Mouse (Mus musculus) liver, embryonic 12.5 days (tissue): ENCODE measurements around the gene Sema7a. TPM values are rescaled to one million over a fixed set of nuclear protein-coding genes. Genes with fewer than 3 reads are reported as not detected.

Source experiments
- ATAC-seq: fragments of 200-750 bp; cut with Nextera tagmentation; 2 replicates; pipeline ENCODE4 v1.8.0; 2017; ENCODE audit warnings: moderate number of reproducible peaks, mild to moderate bottlenecking, moderate library complexity
- H3K27ac ChIP-seq: fragments of 300-500 bp; sonication (generic); 2 replicates; pipeline ENCODE4 v1.5.1; 2016; ENCODE audit warnings: mild to moderate bottlenecking
- H3K27me3 ChIP-seq: fragments of 300-500 bp; sonication (generic); replicated peaks from 2 replicates; pipeline ENCODE4 v1.6.1; 2016; ENCODE audit warnings: mild to moderate bottlenecking, moderate library complexity
- H3K36me3 ChIP-seq: fragments of 300-500 bp; sonication (generic); 2 replicates; pipeline ENCODE4 v1.6.1; 2016; ENCODE audit warnings: mild to moderate bottlenecking, moderate library complexity
- H3K4me1 ChIP-seq: fragments of 300-500 bp; sonication (generic); 2 replicates; pipeline ENCODE4 v1.6.1; 2016
- H3K4me2 ChIP-seq: fragments of 300-500 bp; sonication (generic); 2 replicates; pipeline ENCODE4 v1.6.1; 2016; ENCODE audit warnings: mild to moderate bottlenecking, moderate library complexity
- H3K4me3 ChIP-seq: fragments of 300-500 bp; sonication (generic); 2 replicates; pipeline ENCODE4 v1.5.1; 2016; ENCODE audit warnings: mild to moderate bottlenecking, moderate library complexity
- H3K9ac ChIP-seq: fragments of 300-500 bp; sonication (generic); 2 replicates; pipeline ENCODE4 v1.6.1; 2016; ENCODE audit warnings: mild to moderate bottlenecking, moderate library complexity
- H3K9me3 ChIP-seq: fragments of 300-500 bp; sonication (generic); replicated peaks from 2 replicates; pipeline ENCODE4 v1.6.1; 2016; ENCODE audit warnings: mild to moderate bottlenecking, moderate library complexity
- WGBS: fragments of 180-500 bp; shearing (Covaris S2); methylation state at CpG from one replicate; pipeline ENCODE4 v1.1.7; 2016; ENCODE audit not compliant: insufficient replicate concordance; 5-methylcytosine and 5-hydroxymethylcytosine counted together
- polyA plus RNA-seq: library from polyadenylated mRNA; unstranded; fragments of >200 nt; fragmentation: Nextera tagmentation; extraction: Ambion mirVana; gene quantifications from 2 replicates; pipeline ENCODE4 v1.2.1, GENCODE M21; 2016

Gene Sema7a
- polyA plus RNA-seq, 1 experiment from 2014 or later = not detected

DNA sequence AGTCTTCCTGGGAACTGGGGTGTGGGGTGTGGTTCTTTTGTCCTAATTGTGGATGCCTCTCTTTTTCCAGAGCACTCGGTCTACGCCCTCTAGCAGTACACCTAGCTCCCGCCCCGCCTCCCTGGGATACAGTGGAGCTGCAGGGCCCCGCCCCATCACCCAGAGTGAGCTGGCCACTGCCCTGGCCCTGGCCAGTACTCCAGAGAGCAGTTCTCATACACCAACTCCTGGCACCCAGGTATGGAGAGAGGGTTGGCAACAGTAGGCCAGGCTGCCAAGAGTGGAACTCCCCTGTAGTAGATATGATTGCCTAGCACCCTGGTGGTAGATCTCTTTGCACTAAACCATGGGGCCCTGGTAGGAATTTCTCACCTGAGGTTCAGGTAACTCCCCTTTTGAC is 17.5 kb upstream of the Sema7a start:
- no peak overlapping the region for H3K27ac ChIP-seq
- no peaks in the 10 kb centered on the region for H3K27me3 ChIP-seq
- WGBS = 84% methylated on average over 5 of the region's 5 CpGs
- no peak for ATAC-seq
- H3K9ac ChIP-seq = no peak overlapping the region
- H3K4me2 ChIP-seq = no peak overlapping the region
- H3K36me3 ChIP-seq = peaks cover 92% of the 10 kb centered on the region
- H3K9me3 ChIP-seq = no peaks in the 10 kb centered on the region
- H3K4me1 ChIP-seq = no peaks in the 10 kb centered on the region
- no peak overlapping the region for H3K4me3 ChIP-seq

DNA sequence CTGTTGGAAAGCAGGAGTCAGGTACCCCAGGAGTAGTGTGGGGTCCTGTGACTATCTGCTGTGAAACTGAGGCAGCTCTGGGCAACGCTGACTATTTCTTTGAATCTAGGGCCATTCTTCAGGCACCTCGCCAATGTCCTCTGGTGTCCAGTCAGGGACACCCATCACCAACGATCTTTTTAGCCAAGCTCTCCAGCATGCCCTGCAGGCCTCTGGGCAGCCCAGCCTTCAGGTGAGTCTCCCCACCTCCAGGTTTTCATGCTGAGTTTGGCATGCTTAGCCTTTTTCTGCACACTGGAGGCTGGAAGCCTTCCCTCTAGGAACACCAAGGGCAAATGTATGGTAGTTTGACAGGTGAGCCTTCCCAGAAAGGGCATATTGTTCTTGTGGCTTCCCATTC is 16.9 kb upstream of the Sema7a start:
- H3K36me3 ChIP-seq = peaks cover 92% of the 10 kb centered on the region
- H3K27ac ChIP-seq = no peak overlapping the region
- no peak overlapping the region for H3K4me3 ChIP-seq
- no peaks in the 10 kb centered on the region for H3K27me3 ChIP-seq
- WGBS = 86% methylated on average over 3 of the region's 3 CpGs
- no peak for ATAC-seq
- no peak overlapping the region for H3K4me2 ChIP-seq
- no peaks in the 10 kb centered on the region for H3K9me3 ChIP-seq
- no peak overlapping the region for H3K9ac ChIP-seq
- H3K4me1 ChIP-seq = no peaks in the 10 kb centered on the region

DNA sequence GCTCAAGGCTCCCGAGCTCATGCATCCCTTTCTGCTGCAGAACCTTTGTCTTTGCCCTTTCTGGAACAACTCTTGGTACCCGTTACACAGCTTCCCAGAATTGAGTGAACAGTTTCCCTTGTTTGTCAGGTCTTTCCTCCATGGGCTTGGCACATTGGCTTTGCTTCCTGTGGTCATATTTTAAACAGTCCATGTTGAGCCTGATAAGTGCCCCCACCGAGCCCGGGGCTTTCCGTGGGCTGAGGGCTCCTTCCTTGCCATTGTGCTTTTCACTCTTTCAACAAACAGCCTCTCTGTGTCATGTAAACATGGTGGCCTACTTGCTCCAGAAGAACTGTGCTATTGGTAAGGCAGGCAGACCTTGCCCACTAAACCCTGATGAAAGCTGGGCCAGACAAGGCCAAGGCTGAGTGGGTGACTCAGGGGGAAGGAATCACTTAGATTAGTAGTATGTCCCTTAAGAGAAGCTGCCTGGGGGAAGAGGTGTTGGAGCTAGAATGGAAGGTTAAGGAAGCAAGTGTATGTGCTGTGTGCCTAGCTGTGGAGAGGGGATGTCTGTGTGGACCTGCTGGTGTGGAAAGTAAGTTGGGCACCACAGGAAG is 8.6 kb upstream of the Sema7a start:
- H3K4me1 ChIP-seq = no peaks in the 10 kb centered on the region
- H3K9ac ChIP-seq = no peak overlapping the region
- H3K27ac ChIP-seq = no peak overlapping the region
- 36% methylated on average over 5 of the region's 5 CpGs for WGBS
- ATAC-seq = no peak
- no peak overlapping the region for H3K4me2 ChIP-seq
- H3K27me3 ChIP-seq = peaks cover 10% of the 10 kb centered on the region
- H3K9me3 ChIP-seq = no peaks in the 10 kb centered on the region
- no peak overlapping the region for H3K4me3 ChIP-seq
- H3K36me3 ChIP-seq = peaks cover 37% of the 10 kb centered on the region

DNA sequence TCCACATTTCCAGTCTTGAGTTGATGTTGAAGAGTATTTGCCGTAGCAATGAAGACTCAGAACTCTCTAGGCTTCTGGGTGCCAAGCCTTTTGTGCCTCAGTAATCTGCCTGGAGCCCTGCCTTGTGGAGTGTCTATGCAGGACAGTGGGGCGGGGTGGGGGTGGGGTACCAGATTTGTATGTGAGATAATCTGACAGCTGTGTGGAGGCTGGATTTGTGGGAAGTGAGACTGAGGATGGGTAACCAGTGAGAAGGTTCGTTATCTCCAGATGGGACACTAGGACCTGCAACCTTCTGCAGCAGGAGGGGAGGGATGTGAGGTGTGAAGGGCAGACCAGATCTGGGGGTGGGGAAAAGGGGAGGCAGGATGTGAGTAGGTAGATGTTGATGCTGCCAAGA is 7.7 kb upstream of the Sema7a start:
- Histone ChIP-seq H3K4me1 (no peaks in the 10 kb centered on the region), H3K36me3 (peaks cover 29% of the 10 kb centered on the region), H3K27ac (no peak overlapping the region), H3K27me3 (peaks cover 20% of the 10 kb centered on the region), H3K4me3 (no peak overlapping the region), H3K4me2 (no peak overlapping the region), H3K9ac (no peak overlapping the region), H3K9me3 (no peaks in the 10 kb centered on the region)
- WGBS = 51% methylated on average over 3 of the region's 3 CpGs
- no peak for ATAC-seq

DNA sequence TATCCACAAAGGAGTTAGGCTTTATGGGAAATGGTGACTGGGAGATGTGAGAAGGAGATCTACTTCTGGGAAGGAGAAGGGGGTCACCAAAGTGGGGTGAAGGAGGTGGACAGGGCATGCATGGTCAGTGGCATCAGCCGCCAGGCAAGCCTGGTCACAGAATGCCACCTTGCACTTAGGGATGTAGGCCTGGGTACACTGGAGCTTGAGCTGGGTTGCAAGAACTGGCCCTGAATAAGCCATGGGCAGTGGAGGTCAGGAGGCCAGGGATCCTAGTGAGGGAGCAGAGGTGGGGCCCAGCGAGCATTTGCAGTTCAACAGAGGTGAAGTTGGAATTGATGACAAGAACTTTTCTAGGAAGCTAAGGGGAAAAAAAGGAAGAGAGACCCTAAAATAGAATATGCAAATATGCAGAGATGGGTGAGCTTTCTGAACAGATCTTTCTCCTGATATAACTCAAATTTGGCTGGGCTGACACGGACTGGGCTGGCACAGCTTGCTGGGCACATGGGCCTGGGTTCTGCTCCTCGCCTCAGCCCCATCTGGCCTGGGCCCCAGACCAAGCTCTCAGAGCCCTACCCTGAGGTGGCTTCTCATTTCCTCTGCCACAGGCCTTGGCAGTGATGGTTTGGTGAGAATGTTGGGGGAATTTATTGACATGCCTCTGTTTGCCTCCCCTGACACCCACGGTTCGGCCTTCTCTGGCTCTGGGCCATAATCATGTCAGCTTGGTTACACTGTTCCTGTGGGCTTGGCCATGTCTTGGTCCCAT is 6.9 kb upstream of the Sema7a start:
- H3K9me3 ChIP-seq = no peaks in the 10 kb centered on the region
- WGBS = 76% methylated on average over 6 of the region's 6 CpGs
- no peaks in the 10 kb centered on the region for H3K4me1 ChIP-seq
- no peak overlapping the region for H3K4me3 ChIP-seq
- no peak overlapping the region for H3K27ac ChIP-seq
- no peak for ATAC-seq
- no peak overlapping the region for H3K4me2 ChIP-seq
- H3K36me3 ChIP-seq = peaks cover 22% of the 10 kb centered on the region
- peaks cover 27% of the 10 kb centered on the region for H3K27me3 ChIP-seq
- no peak overlapping the region for H3K9ac ChIP-seq

DNA sequence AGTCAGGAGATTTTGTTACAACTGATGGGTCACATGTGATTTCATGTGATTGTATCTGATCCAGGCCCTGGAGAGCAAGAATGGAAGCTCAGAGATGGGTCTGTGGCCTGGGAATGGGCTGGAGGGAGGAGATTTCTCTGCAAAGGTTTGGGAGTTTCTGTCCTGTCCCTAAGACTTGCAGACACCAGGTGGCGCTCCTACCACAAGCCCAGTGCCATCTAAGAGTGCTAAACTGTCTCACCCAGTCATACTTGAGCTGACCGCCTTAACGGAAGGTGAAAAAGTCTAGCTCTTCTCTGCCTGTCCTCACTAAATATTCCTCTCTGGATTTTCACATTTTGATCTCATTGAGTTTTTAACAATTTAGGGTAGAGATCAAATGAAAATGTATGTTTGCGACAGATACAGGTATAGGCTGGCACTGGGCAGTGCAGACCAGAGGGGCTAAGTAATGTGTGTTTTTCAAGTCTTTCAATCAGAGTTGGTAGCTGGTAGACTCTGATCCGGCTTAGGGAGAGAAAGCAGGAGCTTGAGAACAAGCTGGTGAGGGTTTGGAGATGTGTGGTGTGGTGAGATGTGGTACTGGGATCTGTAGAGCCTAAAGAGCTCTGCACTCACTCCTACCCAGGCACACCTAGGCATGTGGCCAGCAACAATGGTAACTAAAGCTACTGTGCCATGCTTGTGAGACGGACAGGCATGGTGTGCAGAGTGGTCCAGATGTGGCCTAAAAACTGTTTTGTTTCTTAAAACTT is 4.1 kb upstream of the Sema7a start:
- no peak for ATAC-seq
- H3K4me2 ChIP-seq = no peak overlapping the region
- WGBS = 28% methylated on average over 6 of the region's 6 CpGs

DNA sequence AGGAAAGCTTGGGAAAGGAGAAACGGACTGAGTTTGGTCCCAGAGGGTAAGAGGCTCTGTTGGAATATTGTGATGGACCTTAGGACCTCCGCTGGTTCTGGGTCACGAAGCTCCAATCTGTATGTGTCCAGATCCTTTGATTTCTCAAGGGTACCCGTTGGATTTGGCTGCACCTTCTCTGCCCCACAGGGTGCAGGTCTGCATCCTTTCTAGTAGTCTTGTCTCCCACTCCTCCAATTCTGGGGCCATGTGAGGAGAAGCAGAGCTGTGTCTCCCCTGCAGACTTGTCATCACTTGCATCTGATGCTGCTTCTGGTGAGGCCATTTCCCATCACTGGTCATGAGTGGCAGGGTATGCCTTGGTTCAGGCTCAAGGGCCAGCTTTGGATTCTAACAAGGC is 2.7 kb upstream of the Sema7a start:
- ATAC-seq = no peak
- Histone ChIP-seq H3K27ac (no peak overlapping the region), H3K9me3 (no peaks in the 10 kb centered on the region), H3K9ac (no peak overlapping the region), H3K4me3 (no peak overlapping the region), H3K36me3 (no peaks in the 10 kb centered on the region), H3K4me1 (peaks cover 13% of the 10 kb centered on the region; the same call in 1 of the 2 replicates), H3K27me3 (peaks cover 69% of the 10 kb centered on the region), H3K4me2 (no peak overlapping the region)
- 55% methylated on average over 4 of the region's 4 CpGs for WGBS

More for the DNA sequence above, 4.1 kb upstream of the Sema7a start:
- H3K27me3 ChIP-seq = peaks cover 56% of the 10 kb centered on the region
- no peak overlapping the region for H3K4me3 ChIP-seq
- no peak overlapping the region for H3K9ac ChIP-seq
- no peaks in the 10 kb centered on the region for H3K36me3 ChIP-seq
- no peaks in the 10 kb centered on the region for H3K9me3 ChIP-seq
- no peak overlapping the region for H3K27ac ChIP-seq
- peaks cover 11% of the 10 kb centered on the region; the same call in 1 of the 2 replicates for H3K4me1 ChIP-seq

DNA sequence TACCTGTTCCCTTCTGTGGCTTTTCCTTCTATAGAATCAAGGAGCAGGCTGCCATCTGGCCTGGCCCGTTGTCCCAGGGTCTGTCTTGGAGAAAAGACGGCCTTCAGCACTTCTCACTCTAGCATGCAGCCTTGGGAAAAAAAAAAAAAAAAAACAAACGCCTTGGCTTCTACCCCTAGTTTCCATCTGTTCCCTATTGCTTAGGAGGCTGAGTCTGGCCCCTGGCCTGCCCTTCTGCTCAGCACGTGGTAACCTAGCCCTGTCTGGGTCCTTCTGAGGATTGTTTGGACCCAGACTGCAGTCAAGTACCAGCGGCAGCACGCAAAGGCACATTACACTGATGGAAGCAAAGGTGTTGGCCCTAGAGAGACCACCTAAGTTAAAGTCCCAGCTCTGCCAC is 2.3 kb upstream of the Sema7a start:
- Histone ChIP-seq H3K4me1 (peaks cover 13% of the 10 kb centered on the region; the same call in 1 of the 2 replicates), H3K27ac (no peak overlapping the region), H3K36me3 (no peaks in the 10 kb centered on the region), H3K9ac (no peak overlapping the region), H3K9me3 (no peaks in the 10 kb centered on the region), H3K4me2 (no peak overlapping the region), H3K27me3 (peaks cover 74% of the 10 kb centered on the region), H3K4me3 (no peak overlapping the region)
- ATAC-seq = no peak
- WGBS = 47% methylated on average over 6 of the region's 6 CpGs

DNA sequence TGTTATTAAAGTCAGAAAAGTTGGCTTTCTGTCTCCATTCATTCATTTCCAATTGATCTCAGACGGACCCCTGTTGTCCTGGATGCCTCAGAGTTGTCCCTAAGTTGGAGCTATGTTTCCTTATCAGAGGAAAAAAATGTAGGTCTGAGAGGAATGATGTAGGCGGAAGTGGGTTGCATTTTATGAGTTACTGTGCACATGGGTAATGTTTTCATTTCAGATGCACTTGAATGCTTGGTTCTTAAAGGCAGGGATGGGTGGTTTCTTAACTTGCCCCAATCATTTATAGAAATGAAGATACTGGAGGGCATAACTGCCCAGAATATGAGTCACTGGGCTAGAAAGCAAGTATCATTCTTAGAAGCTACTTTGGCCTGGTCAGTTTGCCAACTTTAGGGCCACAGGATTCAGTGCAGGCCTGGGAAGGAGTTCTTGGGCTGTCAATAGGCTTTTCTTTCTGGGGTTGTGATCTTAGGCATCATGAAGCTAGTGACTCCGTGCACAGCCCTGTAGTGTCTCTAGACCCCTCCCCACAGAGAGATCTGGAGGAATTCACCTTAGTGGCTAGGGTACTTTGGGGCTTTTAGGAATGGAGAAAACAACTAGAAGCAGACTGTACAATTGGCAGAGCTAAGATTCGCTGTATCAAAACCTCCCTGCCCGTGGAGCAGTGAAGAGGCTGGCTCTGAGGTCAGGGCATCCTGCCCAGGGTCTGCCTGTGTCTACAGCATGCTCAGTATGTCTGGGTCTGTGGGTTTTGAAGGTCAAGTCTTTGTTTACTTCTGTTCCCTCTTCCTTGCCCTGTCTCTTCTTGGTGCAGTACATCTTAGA is 1.5 kb upstream of the Sema7a start:
- H3K9ac ChIP-seq = no peak overlapping the region
- H3K9me3 ChIP-seq = no peaks in the 10 kb centered on the region
- WGBS = 49% methylated on average over 5 of the region's 5 CpGs
- H3K4me1 ChIP-seq = peaks cover 13% of the 10 kb centered on the region; the same call in 1 of the 2 replicates
- ATAC-seq = no peak
- no peak overlapping the region for H3K4me2 ChIP-seq
- peaks cover 81% of the 10 kb centered on the region for H3K27me3 ChIP-seq
- H3K27ac ChIP-seq = no peak overlapping the region
- H3K36me3 ChIP-seq = no peaks in the 10 kb centered on the region
- H3K4me3 ChIP-seq = no peak overlapping the region

DNA sequence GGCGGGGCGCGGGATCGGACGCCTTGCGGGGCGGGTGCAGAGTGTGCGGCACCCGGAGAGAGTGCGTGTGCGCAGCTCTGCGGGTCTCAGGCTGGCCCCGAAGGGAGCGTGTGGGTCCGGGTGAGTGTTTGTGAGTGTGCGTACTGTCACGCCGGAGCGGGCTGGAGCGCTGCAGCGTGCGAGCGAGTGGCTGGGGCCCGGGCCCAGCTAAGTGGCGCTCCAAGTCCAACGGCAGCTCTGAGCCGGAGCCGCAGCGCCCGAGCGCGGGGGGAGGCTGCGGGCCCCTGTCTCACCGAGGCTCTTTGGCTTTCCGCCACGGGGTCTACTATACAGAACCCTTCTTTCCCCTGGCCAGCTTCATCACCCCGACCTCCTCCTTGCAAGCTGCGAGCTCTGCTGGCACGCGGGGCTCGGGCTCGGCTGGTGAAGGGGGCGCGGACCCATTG is 460 bp downstream of the Sema7a start:
- peak overlapping the region; percentile 88 for H3K4me2 ChIP-seq
- H3K9me3 ChIP-seq = no peaks in the 10 kb centered on the region
- H3K27me3 ChIP-seq = peaks cover 92% of the 10 kb centered on the region
- H3K4me1 ChIP-seq = peaks cover 13% of the 10 kb centered on the region; the same call in 1 of the 2 replicates
- under 1% methylated on average over 29 of the region's 44 CpGs for WGBS
- H3K36me3 ChIP-seq = no peaks in the 10 kb centered on the region
- H3K27ac ChIP-seq = no peak overlapping the region
- peak overlapping the region; percentile 61 for H3K4me3 ChIP-seq
- no peak for ATAC-seq
- peak overlapping the region; percentile 55 for H3K9ac ChIP-seq

DNA sequence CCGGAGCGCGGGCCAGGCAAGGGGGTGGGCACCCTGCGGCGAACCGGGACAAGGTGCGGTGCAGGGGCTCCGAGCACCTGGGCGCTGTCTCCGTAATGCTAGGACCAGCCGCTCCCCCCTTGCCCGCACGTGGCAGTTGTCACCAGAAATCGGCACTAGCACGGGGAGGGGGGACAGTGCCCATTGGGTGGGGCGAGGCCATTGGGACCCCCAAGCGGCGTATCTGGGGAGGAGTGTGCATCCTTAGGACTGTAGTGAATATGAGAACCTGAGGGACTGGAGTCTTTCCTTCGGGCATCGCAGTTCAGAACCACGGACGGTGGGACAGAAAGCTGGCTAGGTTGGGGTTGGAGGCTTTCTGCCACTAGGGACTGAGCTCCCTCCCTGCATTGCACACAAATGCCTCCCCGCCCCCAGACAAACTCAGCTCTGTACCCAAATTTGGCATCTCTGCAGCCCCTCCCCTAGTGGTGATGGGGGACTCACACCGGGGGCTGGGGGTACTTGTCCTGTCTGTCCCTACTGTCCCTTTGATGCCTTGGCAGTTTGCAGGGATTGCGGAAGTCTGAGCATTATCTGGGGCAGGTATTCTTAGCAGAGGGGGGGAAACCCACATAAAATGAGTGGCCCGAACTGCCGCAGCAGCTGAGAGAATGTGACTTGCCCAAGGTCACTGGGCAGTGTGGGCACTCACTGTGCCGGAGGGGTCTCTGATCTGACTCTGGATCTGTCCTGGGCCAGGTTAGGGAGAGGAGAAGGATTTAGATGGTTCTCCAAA is 1.1 kb downstream of the Sema7a start:
- Histone ChIP-seq H3K4me1 (peaks cover 13% of the 10 kb centered on the region; the same call in 1 of the 2 replicates), H3K27me3 (peaks cover 96% of the 10 kb centered on the region), H3K36me3 (no peaks in the 10 kb centered on the region), H3K4me3 (peak overlapping the region; percentile 61), H3K9me3 (no peaks in the 10 kb centered on the region), H3K4me2 (peak overlapping the region; percentile 88), H3K9ac (no peak overlapping the region), H3K27ac (no peak overlapping the region)
- WGBS = 9% methylated on average over 28 of the region's 28 CpGs
- no peak for ATAC-seq
